Mouse (Mus musculus): ENCODE measurements around the gene Ankrd1.

The Ankrd1 gene

GRCm38 (mm10) chr19:36119783-36120471, at the start of gene Ankrd1:
Gene Ankrd1, minus strand, starts transcription at chr19:36120099.
- DNase-seq, result no peak

GRCm38 (mm10) chr19:36169101-36169500, 49.2 kb upstream of the Ankrd1 start:
- DNase-seq, result no peak

GRCm38 (mm10) chr19:36168121-36168520, 48.2 kb upstream of the Ankrd1 start:
- DNase-seq, result no peak

GRCm38 (mm10) chr19:36167291-36167896, 47.5 kb upstream of the Ankrd1 start:
- no peak for DNase-seq

- no peak for DNase-seq
Measured at GRCm38 (mm10) chr19:36166401-36167160, 46.7 kb upstream of the Ankrd1 start.

GRCm38 (mm10) chr19:36165351-36165750, 45.5 kb upstream of the Ankrd1 start:
- DNase-seq, result no peak

- no peak for DNase-seq
Measured at GRCm38 (mm10) chr19:36150241-36151007, 30.5 kb upstream of the Ankrd1 start.

- DNase-seq, result no peak
Measured at GRCm38 (mm10) chr19:36148578-36148977, 28.7 kb upstream of the Ankrd1 start.

GRCm38 (mm10) chr19:36143571-36143970, 23.7 kb upstream of the Ankrd1 start:
- no peak for DNase-seq

GRCm38 (mm10) chr19:36133731-36134130, 13.8 kb upstream of the Ankrd1 start:
- DNase-seq, result no peak

GRCm38 (mm10) chr19:36133064-36133463, 13.2 kb upstream of the Ankrd1 start:
- no peak for DNase-seq

- DNase-seq, result no peak
Measured at GRCm38 (mm10) chr19:36131990-36132389, 12.1 kb upstream of the Ankrd1 start.

- no peak for DNase-seq
Measured at GRCm38 (mm10) chr19:36130181-36130580, 10.3 kb upstream of the Ankrd1 start.

- no peak for DNase-seq
Measured at GRCm38 (mm10) chr19:36129643-36130042, 9.7 kb upstream of the Ankrd1 start.

- no peak for DNase-seq
Measured at GRCm38 (mm10) chr19:36129213-36129612, 9.3 kb upstream of the Ankrd1 start.

- DNase-seq, result no peak
Measured at GRCm38 (mm10) chr19:36128440-36128839, 8.5 kb upstream of the Ankrd1 start.

- no peak for DNase-seq
Measured at GRCm38 (mm10) chr19:36124203-36124602, 4.3 kb upstream of the Ankrd1 start.

GRCm38 (mm10) chr19:36119219-36119618, 680 bp downstream of the Ankrd1 start:
- DNase-seq, result no peak

- no peak for DNase-seq
Measured at GRCm38 (mm10) chr19:36116185-36116584, 3.7 kb downstream of the Ankrd1 start.

- DNase-seq, result no peak
Measured at GRCm38 (mm10) chr19:36112007-36112406, 7.9 kb downstream of the Ankrd1 start.

- DNase-seq, result no peak
Measured at GRCm38 (mm10) chr19:36111054-36111895, 8.6 kb downstream of the Ankrd1 start.

- DNase-seq, result no peak
Measured at GRCm38 (mm10) chr19:36110465-36110864, 9.4 kb downstream of the Ankrd1 start.
